Mouse (Mus musculus): ENCODE measurements around the gene Impdh2.
"Not testable (repeated sequence)": the region's sequence is repeated elsewhere in the genome, so short reads cannot be mapped to it uniquely, and the experiment has no call there.

Gene Impdh2

DNA sequence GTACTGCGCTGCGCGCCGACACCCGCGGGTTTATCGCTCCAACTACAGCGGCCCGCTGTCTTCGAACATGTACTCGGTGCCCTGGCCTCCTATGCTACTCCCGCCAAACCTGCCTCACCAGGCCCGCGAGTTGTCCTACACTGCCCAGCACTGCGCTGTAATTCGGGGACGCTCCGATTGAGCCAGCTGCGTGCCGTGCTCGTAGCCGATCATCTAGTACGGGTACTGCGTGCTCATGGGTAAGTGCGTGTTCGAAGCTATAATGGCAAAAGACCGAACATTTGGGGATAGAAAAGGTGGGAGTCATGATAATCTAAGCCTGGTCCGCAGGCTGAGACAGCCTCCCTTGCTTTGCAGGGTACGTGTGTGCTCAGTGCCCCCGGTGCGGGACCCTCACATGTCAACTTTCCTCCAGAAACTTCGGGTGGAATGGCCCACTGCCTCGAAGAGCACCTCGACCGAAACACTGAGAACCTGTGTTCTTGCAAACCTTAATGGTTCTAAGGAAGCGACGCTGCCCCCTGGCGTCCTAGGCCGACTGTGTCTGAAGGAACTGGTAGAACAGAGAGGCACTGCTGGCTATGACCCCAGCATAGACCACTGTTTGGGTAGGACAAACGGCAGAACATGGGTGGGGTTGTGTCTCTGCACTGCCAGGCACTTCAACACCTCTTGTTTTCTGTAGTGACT, 10.3 kb downstream of the Impdh2 start:
- DNase-seq: peak; percentile 76

DNA sequence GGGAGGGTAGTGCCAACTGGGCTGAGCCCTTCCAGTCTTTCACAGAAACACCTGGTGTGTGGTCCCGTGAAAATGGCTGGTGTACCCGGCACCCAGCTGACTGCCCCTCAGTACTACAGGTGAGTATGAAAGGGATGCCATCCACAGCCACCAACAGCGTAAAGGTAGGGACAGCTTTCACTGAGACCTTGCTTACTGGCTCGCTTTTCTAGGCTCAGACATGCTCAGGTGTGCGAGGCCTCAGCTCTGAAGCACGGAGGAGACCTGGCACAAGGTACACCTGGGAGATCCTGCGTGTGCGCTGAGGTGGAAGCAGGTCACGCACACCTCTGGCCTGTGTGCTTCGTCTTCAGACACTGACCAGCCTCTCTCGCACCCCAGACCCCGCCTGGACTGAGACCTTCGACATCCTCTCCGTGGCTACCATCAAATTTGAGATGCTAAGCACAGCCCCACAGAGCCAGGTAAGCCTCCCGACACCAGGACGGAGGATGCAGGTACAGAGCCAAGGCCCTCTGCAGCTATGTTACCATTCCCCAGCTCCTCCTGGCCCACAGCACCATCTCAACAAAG, 11.4 kb downstream of the Impdh2 start:
- peak; percentile 42 for DNase-seq

DNA sequence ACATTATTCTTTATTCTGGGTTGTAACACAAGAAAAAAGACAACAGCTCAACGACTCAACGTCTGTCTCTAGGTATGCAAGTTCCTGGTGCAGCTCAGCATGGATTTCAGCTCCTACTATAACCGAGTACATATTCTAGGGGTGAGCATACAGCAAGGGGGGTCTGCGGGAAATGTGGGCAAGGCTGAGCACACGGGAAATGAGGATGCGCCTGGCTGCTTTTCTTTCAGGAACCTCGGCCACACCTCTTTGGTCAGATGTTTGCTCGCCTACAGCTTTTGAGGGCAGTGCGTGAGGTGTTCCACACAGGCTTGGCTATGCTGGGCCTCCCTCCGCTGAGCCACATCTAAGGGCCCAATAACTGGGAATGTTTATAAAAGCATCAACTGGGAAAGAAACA, 12.2 kb downstream of the Impdh2 start:
- DNase-seq: no peak

DNA sequence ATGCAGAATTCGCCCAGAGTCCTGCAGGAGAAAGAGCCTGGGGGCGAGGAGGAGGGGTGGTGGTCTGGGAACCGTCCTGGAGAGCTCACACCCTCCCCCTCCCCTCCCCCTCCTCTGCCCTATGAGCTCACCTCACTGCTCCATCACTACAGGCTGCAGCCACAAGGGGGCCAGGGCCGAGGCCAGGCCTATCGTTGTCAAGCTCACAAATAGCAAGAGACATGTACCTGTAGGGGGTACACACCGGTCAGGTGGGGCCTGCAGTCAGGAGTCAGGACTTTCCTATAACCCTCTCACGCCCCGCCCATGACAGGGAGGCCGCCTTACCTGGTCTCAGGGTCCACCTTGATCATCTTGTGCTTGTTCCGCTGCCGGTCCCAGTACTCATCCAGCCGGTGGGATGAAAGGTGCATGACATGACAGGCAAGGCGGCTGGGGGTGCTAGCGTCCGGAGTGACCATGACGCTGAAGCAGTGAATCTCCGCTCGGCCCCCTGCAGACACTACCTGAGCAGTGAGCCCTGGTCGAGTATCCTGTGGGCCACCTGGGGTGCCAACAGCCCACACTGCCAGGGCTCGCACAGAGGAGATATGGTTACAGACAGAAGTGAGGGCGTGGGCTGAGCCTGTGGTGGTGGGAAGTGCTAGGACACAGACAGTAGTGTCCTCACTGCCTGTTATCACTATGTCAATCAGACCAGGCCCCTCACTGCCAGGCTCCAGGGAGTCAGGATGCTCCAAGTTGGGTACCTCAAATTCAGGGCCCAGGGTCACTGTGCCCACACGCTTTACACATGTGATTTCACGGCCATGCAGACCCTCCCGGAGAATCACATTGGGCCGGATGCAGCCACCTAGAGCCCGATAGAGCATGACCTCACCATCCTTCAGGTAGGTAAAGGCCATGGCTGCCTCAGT, 13.9 kb downstream of the Impdh2 start:
- DNase-seq: peak; percentile 71

DNA sequence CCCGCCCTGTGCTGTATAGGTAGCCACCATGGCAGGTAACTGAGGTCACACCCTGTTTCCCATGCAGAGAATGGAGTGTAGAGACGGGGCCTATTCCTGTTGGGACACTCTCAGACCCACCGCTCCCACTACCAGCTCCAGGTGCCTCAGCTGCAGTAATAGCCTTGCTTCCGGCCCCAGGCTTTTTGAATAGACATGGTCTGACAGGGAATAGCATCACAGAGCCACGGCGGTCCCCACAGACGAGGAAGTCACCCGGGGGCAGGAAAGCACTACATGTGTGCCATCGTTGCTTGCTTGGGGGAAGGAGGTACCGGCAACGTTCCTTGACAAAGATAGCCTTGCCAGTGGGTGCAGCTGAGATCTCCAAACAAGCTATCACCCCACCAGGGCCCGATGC, 14.8 kb downstream of the Impdh2 start:
- no peak for DNase-seq

DNA sequence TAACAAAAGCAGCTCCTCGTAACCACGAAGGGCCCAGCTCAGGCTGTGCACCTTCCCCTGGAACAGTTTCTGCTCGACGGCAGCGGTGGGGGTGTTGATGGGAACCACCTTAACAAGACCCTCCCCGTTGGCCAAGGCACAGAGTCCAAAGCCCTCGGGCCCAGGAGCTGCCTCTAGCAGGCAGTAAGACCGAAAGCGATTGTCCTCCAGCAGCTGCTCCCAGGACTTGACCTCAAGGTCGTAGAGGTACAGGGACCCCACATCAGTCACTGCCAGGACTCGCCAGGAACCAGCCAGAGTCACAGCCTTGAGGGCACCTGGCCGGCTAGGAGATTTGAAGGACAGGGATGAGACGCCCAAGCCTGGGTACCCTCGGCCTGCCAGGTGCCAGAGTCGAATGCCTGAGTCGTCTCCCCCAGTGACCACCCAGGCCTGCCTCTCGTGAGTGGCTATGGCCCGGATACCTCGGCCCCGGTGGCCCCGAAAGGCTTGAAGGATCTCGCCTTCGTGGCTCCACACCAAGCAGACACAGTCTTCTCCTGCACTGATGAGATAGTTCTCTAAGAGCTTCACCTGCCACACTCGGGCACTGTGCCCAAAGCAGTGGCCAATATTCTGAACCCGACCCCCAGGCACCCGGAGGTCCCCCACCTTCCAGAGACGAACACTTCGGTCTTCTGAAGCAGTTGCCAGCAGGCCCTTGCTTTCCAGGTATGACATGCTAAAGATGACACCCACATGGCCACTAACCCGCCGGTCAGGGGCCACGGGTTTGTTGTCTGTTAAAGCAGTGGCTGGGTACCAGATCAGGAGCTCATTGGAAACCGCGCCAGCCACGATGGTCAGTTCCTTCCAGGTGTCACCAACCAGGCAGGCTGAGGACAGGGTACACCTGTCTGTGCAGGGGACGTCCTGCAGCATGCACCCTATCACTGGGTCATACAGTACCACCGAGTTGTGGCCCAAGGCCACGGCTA, 15.5 kb downstream of the Impdh2 start:
- peak; percentile 53 for DNase-seq

DNA sequence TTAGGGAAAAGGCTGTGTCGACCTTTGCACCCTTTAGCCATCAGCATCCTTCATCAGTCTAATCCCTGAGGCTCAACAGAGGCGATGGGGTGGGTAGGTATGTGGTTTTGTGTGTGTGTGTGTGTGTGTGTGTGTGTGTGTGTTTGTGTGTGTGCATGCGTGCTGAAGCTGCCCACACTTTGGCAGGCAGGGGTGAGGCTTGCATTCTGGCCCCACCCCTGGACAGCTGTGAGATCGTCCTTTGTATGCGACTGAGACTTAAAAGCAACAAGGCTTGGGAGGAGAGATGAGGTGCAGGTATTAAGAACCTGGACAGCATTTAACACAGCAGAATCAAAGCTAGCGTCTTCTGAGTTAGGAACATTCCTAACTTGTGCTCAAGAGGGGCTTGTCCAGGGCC, 16.9 kb downstream of the Impdh2 start:
- no peak for DNase-seq

DNA sequence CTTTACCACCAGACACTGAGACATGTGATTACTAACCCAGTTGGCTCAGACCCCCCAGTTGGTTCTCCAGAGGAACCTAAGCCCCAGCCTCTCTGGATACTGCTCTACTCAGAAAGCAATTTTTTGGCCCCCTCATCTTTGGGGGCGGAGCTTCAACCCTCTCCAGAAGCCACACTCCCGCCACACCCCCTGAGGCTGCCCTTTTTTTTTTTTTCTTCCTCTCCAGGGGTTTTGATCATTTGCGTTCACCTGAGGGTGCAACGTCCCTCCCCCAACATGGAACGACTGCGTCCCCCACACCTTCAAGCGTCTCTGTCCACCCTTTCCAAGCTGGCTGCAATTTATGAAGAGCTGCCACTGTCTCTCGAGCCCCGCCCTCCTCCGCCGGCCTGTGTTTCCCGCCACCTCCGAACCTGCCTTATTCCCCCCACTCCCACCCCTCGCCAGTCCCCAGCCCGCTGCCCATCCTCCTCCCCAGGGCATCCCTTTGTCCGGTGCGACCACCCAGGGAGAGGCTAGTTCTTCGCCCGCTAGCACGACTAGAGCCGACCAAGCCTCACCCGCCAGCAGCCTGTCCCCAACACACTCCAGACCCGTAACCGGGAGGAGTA, 18.0 kb downstream of the Impdh2 start:
- peak; percentile 73 for DNase-seq

DNA sequence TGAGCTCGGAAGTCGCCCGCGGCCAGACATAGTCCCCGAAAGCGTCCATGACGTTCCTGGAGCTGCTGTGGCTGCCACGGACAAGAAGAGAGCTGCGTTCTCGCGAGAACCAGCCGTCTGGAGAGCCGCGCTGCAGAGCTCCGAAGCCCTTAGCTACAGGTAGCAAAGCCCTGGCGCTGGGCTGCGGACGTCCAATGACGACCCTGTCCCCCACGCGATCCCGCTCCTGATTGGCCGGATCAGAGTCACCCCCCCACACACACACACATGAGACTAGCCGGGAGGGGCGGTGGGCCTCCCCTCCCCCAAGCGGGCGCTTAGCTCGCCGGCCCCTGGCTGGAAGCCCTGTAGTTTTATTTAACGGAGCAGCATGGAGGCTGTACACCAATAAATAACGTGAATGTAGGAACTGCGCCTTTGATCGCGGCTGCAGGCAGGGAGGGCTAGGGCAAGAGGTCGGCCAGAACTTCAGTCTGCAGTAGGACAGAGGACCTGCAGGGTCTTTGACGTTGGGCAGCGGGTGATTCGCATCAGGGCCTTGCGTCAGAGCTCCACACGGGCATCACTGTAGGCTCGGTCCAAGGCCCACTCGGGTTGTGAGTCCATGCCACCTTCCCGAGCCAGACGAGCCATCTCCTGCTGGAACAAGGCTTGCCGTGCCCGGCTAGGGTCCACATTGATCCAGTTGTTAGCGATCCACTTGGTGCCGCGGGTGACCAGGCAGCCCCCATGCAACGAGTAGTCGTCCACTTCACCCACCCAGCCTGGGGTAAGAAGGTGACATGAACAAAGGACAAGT, 18.7 kb downstream of the Impdh2 start, which contains the start of gene Wdr6:
Wdr6 (minus strand) TSS at position 195 of the 799 bp plus-strand sequence.
- DNase-seq: peak; percentile 93

DNA sequence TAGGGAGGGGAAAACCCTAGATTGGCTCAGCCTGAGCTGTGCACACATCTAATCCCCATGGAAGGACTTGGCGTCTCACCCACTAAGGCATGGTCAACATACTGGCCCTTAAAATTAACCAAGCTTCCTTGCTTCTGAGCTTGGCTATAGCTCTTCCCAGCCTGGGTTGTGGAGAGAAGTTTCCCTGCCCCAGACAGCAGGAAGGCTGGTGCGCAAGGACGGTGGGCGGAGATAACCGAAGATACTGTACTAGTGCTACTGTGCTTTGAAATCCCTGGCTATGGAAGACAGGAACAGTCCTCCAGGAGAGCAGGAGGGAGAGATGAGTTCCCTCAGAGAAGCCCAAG, 19.2 kb downstream of the Impdh2 start:
- DNase-seq: no peak

DNA sequence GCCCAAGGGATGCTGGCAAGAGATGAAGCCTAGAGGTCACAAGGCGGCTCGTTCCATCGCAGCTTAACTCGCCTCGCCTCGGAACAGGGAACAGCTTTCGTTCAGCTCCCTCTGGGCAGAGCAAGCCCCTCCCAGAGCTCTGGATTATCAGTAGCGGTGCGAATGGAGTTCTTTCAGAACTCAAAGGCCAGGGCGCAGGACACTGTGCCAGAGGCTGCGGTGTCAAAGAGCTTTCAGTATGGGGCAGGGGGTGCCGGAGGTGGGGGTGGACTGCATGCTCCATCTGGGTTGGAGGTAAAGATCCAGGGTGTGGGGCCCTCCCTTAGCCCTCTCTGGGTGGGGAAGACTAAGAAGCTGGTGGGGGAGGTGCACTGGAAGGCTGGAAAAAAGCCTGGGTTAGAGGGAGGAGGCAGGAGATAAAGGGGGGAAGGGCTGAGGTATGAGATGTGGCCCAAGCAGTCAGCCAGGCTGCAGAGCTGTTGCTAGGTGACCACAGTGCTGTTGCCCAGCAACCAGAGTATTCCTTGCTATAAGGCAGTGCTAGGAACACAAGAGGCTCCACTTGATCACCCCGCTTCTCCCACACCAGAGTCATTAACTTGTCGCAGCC, 27.6 kb downstream of the Impdh2 start:
- DNase-seq: peak; percentile 76

DNA sequence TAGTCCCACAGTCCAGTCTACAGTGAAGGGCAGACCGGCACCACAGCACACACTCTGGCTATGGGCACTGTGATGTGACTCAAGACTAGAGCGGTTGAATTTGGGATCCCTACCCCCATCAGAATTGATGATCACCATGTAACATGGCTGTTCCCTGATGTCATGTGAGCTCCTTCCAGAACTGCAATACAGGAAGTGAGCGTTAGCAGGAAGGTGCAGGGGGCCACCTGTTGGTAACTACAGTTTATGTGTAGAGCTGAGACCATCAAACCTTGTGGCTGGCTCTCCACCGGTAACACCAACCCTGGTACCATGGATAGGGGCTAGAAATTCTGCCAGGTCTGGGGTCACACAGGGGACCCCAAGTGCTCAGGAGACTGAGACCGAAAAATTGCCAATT, 29.1 kb downstream of the Impdh2 start:
- DNase-seq: peak; percentile 30

DNA sequence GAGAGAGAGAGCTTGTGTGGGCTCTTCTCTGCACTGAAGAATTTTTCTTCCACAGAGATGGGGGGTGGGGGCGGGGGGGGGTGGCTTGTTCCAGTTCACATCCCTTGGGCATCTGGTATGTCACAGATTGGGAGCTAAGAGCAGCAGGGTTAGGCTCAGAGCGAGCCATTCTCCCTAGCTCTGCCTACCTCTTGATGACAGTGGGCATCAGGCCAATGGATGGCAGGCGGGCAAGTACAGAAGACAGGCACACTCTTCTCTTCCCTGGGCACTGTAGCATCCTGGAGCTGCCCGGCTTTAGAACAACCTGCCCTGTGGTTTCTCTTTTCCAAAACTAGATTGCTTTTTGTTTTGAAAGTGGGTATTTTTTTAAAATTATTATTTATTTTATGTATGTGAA, 31.4 kb downstream of the Impdh2 start:
- DNase-seq: peak; percentile 58

DNA sequence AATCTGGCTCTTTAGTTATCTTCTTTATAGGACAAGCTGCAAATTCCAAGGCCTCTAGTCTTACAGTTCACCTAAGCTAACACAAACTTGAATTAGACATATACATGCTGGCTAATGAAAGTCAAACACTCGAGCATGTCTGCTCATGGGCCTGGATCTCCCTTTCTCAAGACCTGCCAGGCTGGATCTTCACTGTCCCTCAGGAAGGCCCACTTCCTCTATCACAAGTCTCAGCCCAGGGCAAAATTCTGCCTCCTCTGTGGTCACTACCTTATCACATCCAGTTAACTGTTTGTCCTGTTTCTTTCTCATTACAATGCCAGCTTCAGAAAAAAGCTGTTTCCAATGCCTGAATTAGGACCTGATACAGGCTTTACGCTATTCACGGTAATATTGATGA, 34.3 kb downstream of the Impdh2 start:
- DNase-seq: no peak

DNA sequence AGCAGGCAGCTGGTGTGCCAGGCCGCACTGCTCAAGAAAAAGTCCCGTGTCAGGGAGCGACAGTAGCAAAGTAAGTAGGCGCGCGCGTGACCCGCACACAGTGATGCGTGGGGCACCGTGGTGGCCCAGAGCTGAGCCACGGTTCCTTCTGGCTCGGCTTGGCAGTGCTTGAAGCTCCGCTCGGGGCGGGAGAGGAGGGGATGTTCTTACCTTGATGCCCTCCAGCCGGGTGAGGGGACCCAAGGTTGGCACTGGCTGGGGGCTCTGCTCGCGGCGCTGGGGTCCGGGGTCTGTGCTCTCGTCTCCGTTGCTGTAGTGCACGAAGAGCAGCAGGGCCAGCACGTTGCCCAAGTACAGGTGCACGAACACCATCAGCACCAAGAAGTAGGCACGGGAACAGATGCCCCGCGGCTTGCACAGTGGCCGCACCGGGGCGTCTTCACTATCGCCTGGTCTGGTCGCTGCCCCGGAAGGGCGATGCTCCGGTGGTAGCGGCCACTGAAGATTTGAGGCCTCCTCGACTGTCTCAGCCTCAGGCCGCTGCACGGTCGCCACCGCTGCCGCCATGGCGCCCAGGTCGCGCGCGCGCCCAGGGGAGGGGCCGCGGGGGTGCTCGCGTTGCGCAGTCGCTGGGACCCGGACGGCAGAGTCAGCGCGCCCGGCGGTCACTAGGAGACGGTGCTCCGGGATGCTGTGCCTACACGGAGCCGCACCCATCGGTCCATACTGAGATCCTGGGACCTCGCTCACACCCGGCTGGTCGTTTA, 37.1 kb downstream of the Impdh2 start, which contains the start of gene P4htm:
P4htm (minus strand) TSS at position 670 of the 767 bp plus-strand sequence.
- peak; percentile 79 for DNase-seq

DNA sequence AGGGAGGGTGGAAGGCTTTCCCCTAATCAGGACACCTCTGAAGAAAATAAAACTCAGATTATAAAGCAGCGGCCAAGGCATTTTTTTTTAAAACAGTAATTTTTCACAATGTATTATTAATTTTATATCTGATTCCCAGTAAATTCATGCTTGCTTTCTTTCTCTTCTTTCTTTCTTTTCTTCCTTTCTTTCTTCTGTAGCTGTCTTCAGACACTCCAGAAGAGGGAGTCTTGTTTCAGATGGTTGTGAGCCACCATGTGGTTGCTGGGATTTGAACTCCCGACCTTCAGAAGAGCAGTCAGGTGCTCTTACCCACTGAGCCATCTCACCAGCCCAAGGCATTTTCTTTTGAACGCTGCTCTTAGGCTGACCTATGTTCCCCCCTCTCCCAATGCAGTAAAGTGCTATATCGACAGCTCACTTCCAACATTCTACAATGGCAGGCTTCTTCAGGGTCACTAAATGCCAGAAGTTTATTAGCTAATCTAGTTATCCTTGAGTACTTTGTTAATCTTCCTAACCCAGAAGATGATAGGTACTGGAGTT, 39.0 kb downstream of the Impdh2 start:
- no peak for DNase-seq

DNA sequence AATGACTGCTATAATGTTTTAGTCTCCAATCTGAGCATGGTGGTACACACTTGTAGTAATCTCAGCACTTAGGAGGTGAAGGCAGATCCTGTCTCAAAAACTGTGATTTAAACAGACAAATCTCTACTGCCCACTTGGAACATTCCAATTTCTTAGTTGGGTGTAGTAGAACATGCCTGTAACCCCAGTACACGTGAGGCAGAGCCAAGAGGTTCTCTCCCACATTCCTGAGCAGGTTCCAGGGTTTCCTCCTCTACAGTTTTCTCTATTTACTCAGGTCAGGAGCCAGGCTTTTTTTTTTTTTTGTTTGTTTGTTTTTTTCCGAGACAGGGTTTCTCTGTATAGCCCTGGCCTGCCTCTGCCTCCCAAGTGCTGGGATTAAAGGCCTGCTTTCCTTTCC, 39.9 kb downstream of the Impdh2 start:
- no peak for DNase-seq

DNA sequence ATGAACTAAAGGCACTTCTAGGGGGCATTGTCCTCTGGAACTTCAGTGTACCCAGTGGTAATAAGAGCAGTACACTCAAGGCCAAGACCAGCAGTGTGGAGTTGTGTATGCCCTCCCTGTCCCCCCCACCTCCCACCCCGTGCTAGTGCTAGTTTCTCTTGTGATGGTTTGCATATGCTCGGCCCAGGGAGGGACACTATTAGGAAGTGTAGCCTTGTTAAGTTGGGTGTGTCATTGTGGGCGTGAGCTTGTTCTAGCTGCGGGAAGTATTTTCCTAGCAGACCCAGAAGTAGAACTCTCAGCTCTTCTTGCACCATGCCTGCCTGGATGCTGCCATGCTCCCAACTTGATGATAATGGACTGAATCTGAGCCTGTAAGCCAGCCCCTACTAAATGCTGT, 41.9 kb downstream of the Impdh2 start:
- no peak for DNase-seq

DNA sequence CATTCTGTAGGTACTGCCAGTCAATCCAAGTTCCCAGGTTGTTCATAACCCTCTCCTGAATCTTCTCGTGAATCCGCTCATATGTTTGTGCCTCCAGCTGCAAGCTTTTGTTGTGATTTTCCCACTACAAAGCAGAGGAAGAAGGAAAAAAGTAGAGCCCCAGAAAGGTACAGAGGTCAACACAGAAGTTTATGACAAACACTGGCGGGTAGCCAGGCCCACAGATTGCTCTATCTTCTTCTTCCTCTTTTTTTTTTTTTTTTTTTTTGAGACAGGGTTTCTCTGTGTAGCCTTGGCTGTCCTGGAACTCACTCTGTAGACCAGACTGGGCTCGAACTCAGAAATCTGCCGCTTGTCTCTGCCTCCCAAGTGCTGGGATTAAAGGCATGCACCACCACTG, 47.8 kb downstream of the Impdh2 start:
- not testable (repeated sequence) for DNase-seq

DNA sequence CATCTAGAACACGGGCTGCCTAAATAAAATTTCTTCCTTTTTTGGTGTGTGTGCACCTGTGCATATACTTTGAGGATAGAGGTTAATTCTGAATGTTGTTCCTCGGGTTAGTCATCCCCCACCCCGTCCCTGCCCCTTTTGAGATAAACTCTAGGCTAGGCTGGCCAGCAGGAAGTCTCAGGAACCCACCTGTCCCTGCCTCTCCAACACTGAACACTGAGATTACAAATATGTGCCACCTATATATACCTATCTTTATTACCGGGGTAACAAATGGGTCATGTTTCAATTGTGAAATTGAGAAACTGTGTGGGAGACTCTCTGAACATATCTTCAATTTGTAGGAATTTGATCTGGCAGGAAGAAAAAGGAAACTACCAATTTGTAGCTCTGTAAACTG, 48.8 kb downstream of the Impdh2 start:
- DNase-seq: no peak

Measured in cerebellum, adult 9-10 months (tissue).